Comparison of ENCODE assay signal across 8 mouse cellular contexts in the genomic region with DNA sequence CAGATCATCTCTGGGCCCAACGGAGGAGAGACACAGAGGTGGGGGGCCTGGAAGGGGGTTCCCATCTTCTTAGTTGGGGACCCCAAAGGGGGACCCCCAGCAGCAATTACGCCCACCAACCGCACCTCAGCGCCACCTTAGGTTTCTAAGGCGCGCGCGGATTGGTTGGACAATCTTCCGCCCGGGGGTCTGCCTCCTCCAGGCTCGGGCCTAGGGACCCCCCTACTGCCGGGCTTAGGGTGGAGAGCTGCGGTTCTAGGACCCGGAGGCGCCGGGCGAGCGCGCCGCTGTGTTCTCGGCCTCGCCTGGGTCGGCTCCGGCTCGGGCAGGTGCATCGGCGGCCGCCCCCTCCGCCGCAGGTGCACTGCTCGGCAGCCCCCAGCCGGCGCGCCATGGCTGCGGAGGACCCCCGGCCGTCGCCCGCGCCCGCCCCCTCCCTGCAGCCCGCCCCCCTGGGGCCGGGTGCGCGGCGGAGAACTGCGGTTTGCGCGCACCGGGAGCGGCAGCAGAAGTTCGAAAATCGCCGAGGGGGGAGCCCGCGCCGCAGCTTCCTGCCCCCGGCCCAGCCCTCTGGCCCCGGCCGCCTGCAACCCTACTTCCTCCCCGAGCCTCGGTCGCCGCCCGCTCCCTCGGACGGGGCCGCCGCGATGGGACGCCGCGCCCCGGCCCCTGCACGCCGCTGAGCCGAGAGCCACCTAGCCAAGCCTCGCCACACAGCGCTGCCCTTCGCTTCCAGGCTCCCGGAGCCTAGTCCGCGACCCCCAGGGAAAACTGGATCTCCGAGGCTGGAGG. TPM values are rescaled to one million over a fixed set of nuclear protein-coding genes. Genes with fewer than 3 reads are reported as not detected.
DNase-seq lines count a peak whose midpoint lies in the region; ATAC-seq and TF ChIP-seq lines count a peak whose summit lies in the region.

TSS of gene Fmnl1 (plus strand) at position 614 of the 792 bp plus-strand sequence.

- no peak for ATAC-seq in erythroblast, adult 5-6 weeks (replicated peaks; ENCODE audit: low FRiP score, poor library complexity, severe bottlenecking)
- ATAC-seq in forebrain, embryonic 14.5 days, result peak; percentile 87
- ATAC-seq in hindbrain, postnatal 0 days, result peak; percentile 79
- no peak for ATAC-seq in limb, embryonic 11.5 days (ENCODE audit: insufficient number of reproducible peaks, low FRiP score, low TSS enrichment, low read depth)
- ATAC-seq in midbrain, embryonic 14.5 days (ENCODE audit: low FRiP score, low TSS enrichment), result peak; percentile 80; the same call in 1 of the 2 replicates

- TF ChIP-seq CTCF in hindbrain, postnatal 0 days (IDR thresholded peaks at IDR 0.05; ENCODE audit: low read depth), result no peak

- H3K4me2 ChIP-seq in forebrain, embryonic 14.5 days (ENCODE audit: low read length), result peak within 1 kb of the TSS; percentile 84
- H3K4me2 ChIP-seq in hindbrain, postnatal 0 days (ENCODE audit: low read depth, low read length), result peak within 1 kb of the TSS; percentile 86
- H3K4me2 ChIP-seq in limb, embryonic 11.5 days (ENCODE audit: low read depth, severe bottlenecking), result peak within 1 kb of the TSS; percentile 96
- peak within 1 kb of the TSS; percentile 78 for H3K4me2 ChIP-seq in midbrain, embryonic 14.5 days (ENCODE audit: low read length)

- H3K27ac ChIP-seq in forebrain, embryonic 14.5 days (ENCODE audit: low read depth, low read length), result no peak within 1 kb of the TSS
- peak within 1 kb of the TSS; percentile 65 for H3K27ac ChIP-seq in hindbrain, postnatal 0 days
- no peak within 1 kb of the TSS for H3K27ac ChIP-seq in limb, embryonic 11.5 days (replicated peaks; ENCODE audit: low read depth, low read length)
- peak within 1 kb of the TSS; percentile 63 for H3K27ac ChIP-seq in midbrain, embryonic 14.5 days (replicated peaks; ENCODE audit: low read depth, low read length)

- H3K9ac ChIP-seq in forebrain, embryonic 14.5 days (ENCODE audit: low read length), result peak within 1 kb of the TSS; percentile 68
- peak within 1 kb of the TSS; percentile 84 for H3K9ac ChIP-seq in hindbrain, postnatal 0 days (replicated peaks; ENCODE audit: low read length)
- peak within 1 kb of the TSS; percentile 27; the same call in 1 of the 2 replicates for H3K9ac ChIP-seq in limb, embryonic 11.5 days (ENCODE audit: low read length)
- peak within 1 kb of the TSS; percentile 75 for H3K9ac ChIP-seq in midbrain, embryonic 14.5 days (replicated peaks; ENCODE audit: low read length)

- peak within 1 kb of the TSS; percentile 26 for H3K4me3 ChIP-seq in erythroblast, embryonic 14.5 days (replicated peaks)
- H3K4me3 ChIP-seq in forebrain, embryonic 14.5 days (ENCODE audit: low read depth, low read length), result peak within 1 kb of the TSS; percentile 63
- H3K4me3 ChIP-seq in hindbrain, postnatal 0 days (ENCODE audit: low read length), result peak within 1 kb of the TSS; percentile 74
- H3K4me3 ChIP-seq in limb, embryonic 11.5 days (ENCODE audit: low read depth, low read length), result peak within 1 kb of the TSS; percentile 52
- H3K4me3 ChIP-seq in midbrain, embryonic 14.5 days (replicated peaks; ENCODE audit: low read depth, low read length), result peak within 1 kb of the TSS; percentile 67

- peaks cover 48% of the 10 kb centered on the region for H3K27me3 ChIP-seq in erythroblast, embryonic 14.5 days (ENCODE audit: control insufficient read depth)
- H3K27me3 ChIP-seq in forebrain, embryonic 14.5 days (replicated peaks; ENCODE audit: control insufficient read depth, insufficient read depth, low read length), result peaks cover 32% of the 10 kb centered on the region
- H3K27me3 ChIP-seq in hindbrain, postnatal 0 days (ENCODE audit: insufficient read depth, low read length), result no peaks in the 10 kb centered on the region
- peaks cover 42% of the 10 kb centered on the region for H3K27me3 ChIP-seq in limb, embryonic 11.5 days (ENCODE audit: control insufficient read depth, insufficient read depth, low read length)
- peaks cover 17% of the 10 kb centered on the region for H3K27me3 ChIP-seq in midbrain, embryonic 14.5 days (ENCODE audit: control insufficient read depth, insufficient read depth, low read length)

- no peaks in the 10 kb centered on the region for H3K36me3 ChIP-seq in erythroblast, embryonic 14.5 days (ENCODE audit: control insufficient read depth)
- H3K36me3 ChIP-seq in forebrain, embryonic 14.5 days (ENCODE audit: control insufficient read depth, insufficient read depth, low read length), result no peaks in the 10 kb centered on the region
- no peaks in the 10 kb centered on the region for H3K36me3 ChIP-seq in hindbrain, postnatal 0 days (ENCODE audit: insufficient read depth, low read length)
- H3K36me3 ChIP-seq in limb, embryonic 11.5 days (ENCODE audit: control insufficient read depth, insufficient read depth, low read length), result no peaks in the 10 kb centered on the region
- no peaks in the 10 kb centered on the region for H3K36me3 ChIP-seq in midbrain, embryonic 14.5 days (ENCODE audit: control insufficient read depth, insufficient read depth, low read length)

- H3K4me1 ChIP-seq in erythroblast, embryonic 14.5 days (ENCODE audit: control insufficient read depth), result peaks cover 16% of the 10 kb centered on the region
- H3K4me1 ChIP-seq in forebrain, embryonic 14.5 days (ENCODE audit: control insufficient read depth, insufficient read depth, low read length), result no peaks in the 10 kb centered on the region
- H3K4me1 ChIP-seq in hindbrain, postnatal 0 days (ENCODE audit: insufficient read depth, low read length), result peaks cover 6% of the 10 kb centered on the region
- H3K4me1 ChIP-seq in limb, embryonic 11.5 days (ENCODE audit: control insufficient read depth, insufficient read depth, low read length), result peaks cover 11% of the 10 kb centered on the region; the same call in 1 of the 2 replicates
- H3K4me1 ChIP-seq in midbrain, embryonic 14.5 days (ENCODE audit: control insufficient read depth, insufficient read depth, low read length), result peaks cover 17% of the 10 kb centered on the region

- peaks cover 5% of the 10 kb centered on the region for H3K9me3 ChIP-seq in erythroblast, embryonic 14.5 days (ENCODE audit: control insufficient read depth, low read length)
- H3K9me3 ChIP-seq in forebrain, embryonic 14.5 days (replicated peaks; ENCODE audit: control insufficient read depth, low read length), result no peaks in the 10 kb centered on the region
- H3K9me3 ChIP-seq in hindbrain, postnatal 0 days (ENCODE audit: low read length), result no peaks in the 10 kb centered on the region
- no peaks in the 10 kb centered on the region for H3K9me3 ChIP-seq in limb, embryonic 11.5 days (ENCODE audit: control insufficient read depth, low read length)
- H3K9me3 ChIP-seq in midbrain, embryonic 14.5 days (ENCODE audit: control insufficient read depth, low read length), result no peaks in the 10 kb centered on the region

- WGBS in forebrain, embryonic 14.5 days, result 1% methylated on average over 50 of the region's 84 CpGs
- WGBS in hindbrain, postnatal 0 days, result under 1% methylated on average over 56 of the region's 84 CpGs
- WGBS in limb, embryonic 11.5 days, result 2% methylated on average over 73 of the region's 84 CpGs
- WGBS in midbrain, embryonic 14.5 days, result under 1% methylated on average over 74 of the region's 84 CpGs

- peak; percentile 47 to 59 for DNase-seq in adrenal gland, adult 18-20 months (ENCODE audit: low spot score in 2 of 2)
- DNase-seq in forebrain, embryonic 14.5 days (ENCODE audit: low spot score), result peak; percentile 66
- peak; percentile 80 for DNase-seq in hindbrain, postnatal 0 days (ENCODE audit: low spot score)
- DNase-seq in limb, embryonic 11.5 days (ENCODE audit: low spot score), result peak; percentile 41
- peak; percentile 85 for DNase-seq in midbrain, embryonic 14.5 days
- peak; percentile 38 for DNase-seq in testis, postnatal 14 days (ENCODE audit: low spot score)

RNA-seq across cellular contexts. Expression of gene Fmnl1, which starts in this region (rescaled TPM):
- 0.20 and 0.39 TPM in 2 replicates for polyA plus RNA-seq in erythroblast, embryonic 14.5 days (2012)
- 70.7 and 93.0 TPM in 2 replicates for total RNA-seq in erythroblast, adult 5-6 weeks (2015; ENCODE audit: low replicate concordance)
- 8.6 and 16.9 TPM in 2 replicates for total RNA-seq in erythroblast, adult 5-6 weeks (2017; ENCODE audit: low replicate concordance)
- total RNA-seq in adrenal gland, adult 18-20 months (2021), result 10 to 100 TPM; 19.8 to 20.9 TPM
- polyA plus RNA-seq in forebrain, embryonic 14.5 days (2014; fragmentation: Nextera tagmentation; extraction: Ambion mirVana), result 1.2 and 3.2 TPM in 2 replicates
- total RNA-seq in hindbrain, postnatal 0 days (2014; rRNA removed), result 12.8 and 15.5 TPM in 2 replicates
- 6.4 and 6.9 TPM in 2 replicates for polyA plus RNA-seq in hindbrain, postnatal 0 days (2015; fragmentation: Nextera tagmentation; extraction: Ambion mirVana)
- 0.20 and 0.69 TPM in 2 replicates for polyA plus RNA-seq in limb, embryonic 11.5 days (2014; fragmentation: Nextera tagmentation; extraction: Ambion mirVana)
- 4.3 and 5.2 TPM in 2 replicates for polyA plus RNA-seq in midbrain, embryonic 14.5 days (2014; fragmentation: Nextera tagmentation; extraction: Ambion mirVana)

Comparison
In these comparisons a context has a peak if more than half of its experiments do, and no peak if none do; other contexts are left out.
1. Peak in DNase-seq, H3K4me3 ChIP-seq, H3K9ac ChIP-seq and H3K4me2 ChIP-seq in limb, embryonic 11.5 days; RNA of the gene not detected or under 1 TPM.
2. ATAC-seq: peak in forebrain, embryonic 14.5 days (single experiment), hindbrain, postnatal 0 days (single experiment) and midbrain, embryonic 14.5 days (single experiment); none in erythroblast, adult 5-6 weeks (single experiment) and limb, embryonic 11.5 days (single experiment).
3. H3K27ac ChIP-seq: peak in hindbrain, postnatal 0 days (single experiment) and midbrain, embryonic 14.5 days (single experiment); none in forebrain, embryonic 14.5 days (single experiment) and limb, embryonic 11.5 days (single experiment).
4. H3K9ac ChIP-seq: peak in every context shown above with its lines; median percentile 84 in hindbrain, postnatal 0 days; 75 in midbrain, embryonic 14.5 days; 68 in forebrain, embryonic 14.5 days; 27 in limb, embryonic 11.5 days.
5. Peak in every context shown above with its lines, with median percentiles within 50 percentile points of each other: H3K4me3 ChIP-seq, DNase-seq and H3K4me2 ChIP-seq.